In the genomic region with DNA sequence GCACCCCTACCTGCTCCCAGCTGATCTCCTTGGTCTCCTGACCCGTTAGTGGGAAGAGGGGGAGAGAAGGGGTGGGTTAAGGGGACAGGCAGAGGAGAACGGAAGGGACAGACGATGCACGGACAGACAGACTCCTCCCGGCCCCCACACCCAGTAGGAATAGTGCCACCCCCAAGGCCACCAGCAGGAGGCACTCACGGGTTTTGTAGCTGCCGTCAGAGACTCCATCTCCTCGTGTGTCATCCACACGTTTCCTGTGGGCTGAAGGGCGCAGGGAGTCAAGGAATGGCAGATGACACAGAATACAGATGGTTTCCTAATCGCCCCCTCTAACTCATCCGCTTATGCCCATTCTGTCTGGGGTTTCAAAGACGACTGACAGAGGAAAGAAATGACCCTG, we compare ENCODE assay signal across 11 mouse cellular contexts. TPM values are rescaled to one million over a fixed set of nuclear protein-coding genes. Genes with fewer than 3 reads are reported as not detected.
A peak's percentile ranks its signal among the peaks of the same experiment; 100 is the strongest.
DNase-seq lines count a peak whose midpoint lies in the region; ATAC-seq and TF ChIP-seq lines count a peak whose summit lies in the region.
"Had no signal": no experiment of that assay in that cellular context is flagged by ENCODE, and none has a peak within 500 bp of the region (broad histone marks: within the 10 kb centered on the region; RNA-seq: fewer than 3 reads in every experiment).

No protein-coding gene starts in this region.

- no peak overlapping the region for H3K9ac ChIP-seq in forebrain, embryonic 12.5 days
- H3K9ac ChIP-seq: limb, embryonic 13.5 days had no signal

- H3K4me2 ChIP-seq in forebrain, embryonic 12.5 days = no peak overlapping the region
- H3K4me2 ChIP-seq: limb, embryonic 13.5 days had no signal

- peaks cover 31% of the 10 kb centered on the region for H3K4me1 ChIP-seq in forebrain, embryonic 12.5 days

- H3K27ac ChIP-seq in layer of hippocampus, adult 2 months = peak overlapping the region; percentile 61
- no peak overlapping the region for H3K27ac ChIP-seq in forebrain, embryonic 12.5 days
- H3K27ac ChIP-seq: limb, embryonic 13.5 days had no signal

- whole genome bisulfite sequencing in forebrain, embryonic 12.5 days = 36% methylated on average over 13 of the region's 13 CpGs

- H3K79me3 ChIP-seq in C2C12 (ENCODE audit: low read depth) = no peaks in the 10 kb centered on the region

- no peak overlapping the region for H3ac ChIP-seq in C2C12 (ENCODE audit: control insufficient read depth, insufficient read length, low read depth)

- peak; percentile 62 for DNase-seq in CD4-positive, CD25-positive, alpha-beta regulatory T cell, adult 2 months (ENCODE audit: low read depth, low spot score)
- no peak for DNase-seq in layer of hippocampus, adult 2 months (ENCODE audit: low spot score in 2 of 2)
- no peak for DNase-seq in layer of hippocampus, adult 18-20 months (ENCODE audit: low spot score in 2 of 2)
- peak; percentile 72 for DNase-seq in induced T-regulatory cell, adult 2 months (ENCODE audit: low read depth)
- no peak for DNase-seq in urinary bladder, adult 2 months (ENCODE audit: low spot score)
- DNase-seq: kidney, adult 18-20 months had no signal

- no peaks in the 10 kb centered on the region for H3K79me2 ChIP-seq in C2C12 (ENCODE audit: control insufficient read depth, insufficient read depth)

- peak; percentile 63 for TF ChIP-seq CTCF in layer of hippocampus, adult 2 months (conservative IDR thresholded peaks at IDR 0.05)
- TF ChIP-seq CTCF in C2C12 (IDR thresholded peaks at IDR 0.05; ENCODE audit: control insufficient read depth, insufficient read depth, insufficient read length) = peak; percentile 24

- H3K4me3 ChIP-seq in layer of hippocampus, adult 2 months = no peak overlapping the region
- no peak overlapping the region for H3K4me3 ChIP-seq in C2C12 (ENCODE audit: insufficient read depth, poor library complexity, severe bottlenecking)
- no peak overlapping the region for H3K4me3 ChIP-seq in forebrain, embryonic 12.5 days (replicated peaks)
- H3K4me3 ChIP-seq: limb, embryonic 13.5 days had no signal

- H3K36me3 ChIP-seq in C2C12 (ENCODE audit: control insufficient read depth, insufficient read depth) = no peaks in the 10 kb centered on the region
- H3K36me3 ChIP-seq in forebrain, embryonic 12.5 days (replicated peaks) = peaks cover 24% of the 10 kb centered on the region
- H3K36me3 ChIP-seq: limb, embryonic 13.5 days had no signal

- ATAC-seq in CD4-positive, CD25-positive, alpha-beta regulatory T cell, adult 4 months = no peak
- ATAC-seq in forebrain, embryonic 12.5 days (ENCODE audit: low FRiP score) = no peak

- no peaks in the 10 kb centered on the region for H3K27me3 ChIP-seq in C2C12 (ENCODE audit: control insufficient read depth, insufficient read depth, insufficient read length)
- peaks cover 20% of the 10 kb centered on the region; the same call in 1 of the 2 replicates for H3K27me3 ChIP-seq in forebrain, embryonic 12.5 days
- H3K27me3 ChIP-seq: limb, embryonic 13.5 days had no signal

- no peaks in the 10 kb centered on the region for H3K9me3 ChIP-seq in forebrain, embryonic 12.5 days
- H3K9me3 ChIP-seq: limb, embryonic 13.5 days had no signal

TF ChIP-seq in C2C12, 6 proteins besides CTCF, POLR2A, EP300 and RAD21:
- TF ChIP-seq CEBPB (IDR thresholded peaks at IDR 0.05; ENCODE audit: low read depth) = no peak
- TF ChIP-seq MAX (IDR thresholded peaks at IDR 0.05) = no peak
- TF ChIP-seq MYOD1 (IDR thresholded peaks at IDR 0.05; ENCODE audit: control insufficient read depth, insufficient read length, low read depth) = no peak
- TF ChIP-seq MYOG (IDR thresholded peaks at IDR 0.05; ENCODE audit: control insufficient read depth, extremely low read depth, insufficient read length) = no peak
- TF ChIP-seq USF1 (IDR thresholded peaks at IDR 0.05; ENCODE audit: low read depth) = no peak
- TF ChIP-seq FOSL1 (IDR thresholded peaks at IDR 0.05; ENCODE audit: insufficient read depth, low read length, poor library complexity, severe bottlenecking) = no peak
TF ChIP-seq in C2C12: peak in this region for 0.

RNA-seq across cellular contexts. Expression of a gene that starts 8.5 kb away (rescaled TPM):
- not detected for polyA plus RNA-seq in CD4-positive, CD25-positive, alpha-beta regulatory T cell, adult 4 months (2017; shearing (Covaris generic))
- under 1 TPM; 0.22 to 0.33 TPM for total RNA-seq in layer of hippocampus, adult 2 months (2021)
- total RNA-seq in layer of hippocampus, adult 18-20 months (2021) = under 1 TPM; 0.17 to 0.18 TPM
- polyA plus RNA-seq in C2C12 (2012; fragmentation: generic; extraction: Trizol) = 0.51 TPM
- 0.59 and 1.1 TPM in 2 replicates for polyA plus RNA-seq in urinary bladder, adult 2 months (2012; rRNA removed)
- 0.13 and 0.20 TPM in 2 replicates for polyA plus RNA-seq in forebrain, embryonic 12.5 days (2016; fragmentation: Nextera tagmentation; extraction: Ambion mirVana)
- total RNA-seq: monocyte, adult 5-6 weeks had no signal

RNA-seq across cellular contexts. Expression of a gene that starts 10.0 kb away (rescaled TPM):
- polyA plus RNA-seq in CD4-positive, CD25-positive, alpha-beta regulatory T cell, adult 4 months (2017; shearing (Covaris generic)) = 10 to 100 TPM; 11.7 to 15.9 TPM
- total RNA-seq in layer of hippocampus, adult 2 months (2021) = 10 to 100 TPM; 12.8 to 16.5 TPM
- total RNA-seq in layer of hippocampus, adult 18-20 months (2021) = 10 to 100 TPM in 1 of 2 experiments, 1 to 10 TPM in 1; 9.7 to 16.2 TPM
- 10.6 TPM for polyA plus RNA-seq in C2C12 (2012; fragmentation: generic; extraction: Trizol)
- polyA plus RNA-seq in urinary bladder, adult 2 months (2012; rRNA removed) = 33.6 and 39.8 TPM in 2 replicates
- polyA plus RNA-seq in forebrain, embryonic 12.5 days (2016; fragmentation: Nextera tagmentation; extraction: Ambion mirVana) = 4.6 and 6.6 TPM in 2 replicates

RNA-seq across cellular contexts. Expression of a gene that starts 23.3 kb away (rescaled TPM):
- not detected for polyA plus RNA-seq in CD4-positive, CD25-positive, alpha-beta regulatory T cell, adult 4 months (2017; shearing (Covaris generic))
- 100 to 1,000 TPM; 133 to 138 TPM for total RNA-seq in layer of hippocampus, adult 2 months (2021)
- 100 to 1,000 TPM; 132 to 139 TPM for total RNA-seq in layer of hippocampus, adult 18-20 months (2021)
- polyA plus RNA-seq in C2C12 (2012; fragmentation: generic; extraction: Trizol) = 4.8 TPM
- polyA plus RNA-seq in urinary bladder, adult 2 months (2012; rRNA removed) = 1.4 and 1.9 TPM in 2 replicates
- polyA plus RNA-seq in forebrain, embryonic 12.5 days (2016; fragmentation: Nextera tagmentation; extraction: Ambion mirVana) = 12.6 and 14.9 TPM in 2 replicates

RNA-seq across cellular contexts. Expression of a gene that starts 26.8 kb away (rescaled TPM):
- polyA plus RNA-seq in CD4-positive, CD25-positive, alpha-beta regulatory T cell, adult 4 months (2017; shearing (Covaris generic)) = not detected
- total RNA-seq in layer of hippocampus, adult 2 months (2021) = 100 to 1,000 TPM; 138 to 146 TPM
- total RNA-seq in layer of hippocampus, adult 18-20 months (2021) = 100 to 1,000 TPM; 134 to 144 TPM
- 0.94 TPM for polyA plus RNA-seq in C2C12 (2012; fragmentation: generic; extraction: Trizol)
- polyA plus RNA-seq in urinary bladder, adult 2 months (2012; rRNA removed) = 19.2 and 21.0 TPM in 2 replicates
- 3.1 TPM in 2 replicates for polyA plus RNA-seq in forebrain, embryonic 12.5 days (2016; fragmentation: Nextera tagmentation; extraction: Ambion mirVana)
- total RNA-seq: monocyte, adult 5-6 weeks had no signal

RNA-seq across cellular contexts. Expression of a gene that starts 52.0 kb away (rescaled TPM):
- 100 to 1,000 TPM in 1 of 2 experiments, 10 to 100 TPM in 1; 82.1 to 130 TPM for polyA plus RNA-seq in CD4-positive, CD25-positive, alpha-beta regulatory T cell, adult 4 months (2017; shearing (Covaris generic))
- total RNA-seq in layer of hippocampus, adult 2 months (2021) = 100 to 1,000 TPM; 456 to 514 TPM
- total RNA-seq in layer of hippocampus, adult 18-20 months (2021) = 100 to 1,000 TPM; 364 to 405 TPM
- 321 TPM for polyA plus RNA-seq in C2C12 (2012; fragmentation: generic; extraction: Trizol)
- 364 and 412 TPM in 2 replicates for polyA plus RNA-seq in urinary bladder, adult 2 months (2012; rRNA removed)
- 313 and 314 TPM in 2 replicates for polyA plus RNA-seq in forebrain, embryonic 12.5 days (2016; fragmentation: Nextera tagmentation; extraction: Ambion mirVana)

Comparison
In these comparisons a context has a peak if more than half of its experiments do, and no peak if none do; other contexts are left out.
1. DNase-seq: peak in CD4-positive, CD25-positive, alpha-beta regulatory T cell, adult 2 months (single experiment) and induced T-regulatory cell, adult 2 months (single experiment); none in layer of hippocampus, adult 2 months (0 of 2), layer of hippocampus, adult 18-20 months (0 of 2) and urinary bladder, adult 2 months (single experiment).